Mouse (Mus musculus) kidney, embryonic 15.5 days (tissue): ENCODE results near the gene Kcnma1. TPM values are rescaled to one million over a fixed set of nuclear protein-coding genes. Genes with fewer than 3 reads are reported as not detected.

Source experiments
- ATAC-seq: fragments of 200-750 bp; cut with Nextera tagmentation; replicated peaks from 2 replicates; pipeline ENCODE4 v1.8.0; 2017; ENCODE audit warnings: moderate TSS enrichment; ENCODE audit not compliant: low FRiP score
- H3K27ac ChIP-seq: fragments of 300-500 bp; sonication (generic); 2 replicates; pipeline ENCODE4 v1.5.1; 2015; ENCODE audit warnings: mild to moderate bottlenecking, inconsistent platforms
- H3K27me3 ChIP-seq: fragments of 300-500 bp; sonication (generic); 2 replicates; pipeline ENCODE4 v1.6.1; 2015; ENCODE audit warnings: inconsistent platforms
- H3K36me3 ChIP-seq: fragments of 300-500 bp; sonication (generic); 2 replicates; pipeline ENCODE4 v1.6.1; 2015; ENCODE audit warnings: inconsistent platforms
- H3K4me1 ChIP-seq: fragments of 300-500 bp; sonication (generic); 2 replicates; pipeline ENCODE4 v1.6.1; 2015; ENCODE audit warnings: inconsistent platforms
- H3K4me2 ChIP-seq: fragments of 300-500 bp; sonication (generic); 2 replicates; pipeline ENCODE4 v1.6.1; 2015; ENCODE audit warnings: moderate library complexity, mild to moderate bottlenecking, inconsistent platforms
- H3K4me3 ChIP-seq: fragments of 300-500 bp; sonication (generic); replicated peaks from 2 replicates; pipeline ENCODE4 v1.5.1; 2015; ENCODE audit warnings: mild to moderate bottlenecking, inconsistent platforms
- H3K9ac ChIP-seq: fragments of 300-500 bp; sonication (generic); 2 replicates; pipeline ENCODE4 v1.6.1; 2015; ENCODE audit warnings: mild to moderate bottlenecking, inconsistent platforms
- H3K9me3 ChIP-seq: fragments of 300-500 bp; sonication (generic); replicated peaks from 2 replicates; pipeline ENCODE4 v1.6.1; 2016; ENCODE audit warnings: inconsistent platforms
- WGBS: fragments of 180-500 bp; shearing (Covaris S2); methylation state at CpG from one replicate; pipeline ENCODE4 v1.1.7; 2015; ENCODE audit warnings: mixed read lengths; 5-methylcytosine and 5-hydroxymethylcytosine counted together
- polyA plus RNA-seq: library from polyadenylated mRNA; unstranded; fragments of >200 nt; fragmentation: Nextera tagmentation; extraction: Ambion mirVana; gene quantifications from 2 replicates; pipeline ENCODE4 v1.2.1, GENCODE M21; 2015

The Kcnma1 gene
- polyA plus RNA-seq, 1 experiment from 2014 or later = 2.5 TPM

DNA sequence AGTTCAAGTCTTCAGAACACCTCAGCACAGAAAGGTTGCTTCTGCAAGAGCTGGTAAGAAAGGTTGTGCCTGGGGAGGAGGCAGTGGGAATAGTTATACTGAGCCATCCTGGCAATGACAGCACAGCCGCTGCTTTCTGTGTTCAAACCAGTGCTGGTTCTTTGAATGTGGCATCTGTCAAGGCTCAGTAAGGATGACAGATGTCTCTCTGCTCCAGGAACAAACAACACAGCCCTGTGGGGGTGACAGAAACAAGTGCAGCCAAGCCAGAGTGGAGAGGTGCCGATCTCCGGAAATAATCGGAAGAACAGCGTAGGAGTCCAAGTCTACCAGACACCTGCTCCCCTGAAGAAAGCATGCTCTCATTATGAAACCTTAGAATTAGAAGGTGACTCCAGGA lies 254.7 kb downstream of the Kcnma1 start:
- H3K9ac ChIP-seq = no peak overlapping the region
- H3K4me1 ChIP-seq = no peaks in the 10 kb centered on the region
- H3K9me3 ChIP-seq = no peaks in the 10 kb centered on the region
- no peak overlapping the region for H3K27ac ChIP-seq
- no peak overlapping the region for H3K4me3 ChIP-seq
- WGBS = 85% methylated on average over 5 of the region's 5 CpGs
- H3K4me2 ChIP-seq = no peak overlapping the region
- ATAC-seq = no peak
- no peaks in the 10 kb centered on the region for H3K36me3 ChIP-seq
- H3K27me3 ChIP-seq = no peaks in the 10 kb centered on the region

DNA sequence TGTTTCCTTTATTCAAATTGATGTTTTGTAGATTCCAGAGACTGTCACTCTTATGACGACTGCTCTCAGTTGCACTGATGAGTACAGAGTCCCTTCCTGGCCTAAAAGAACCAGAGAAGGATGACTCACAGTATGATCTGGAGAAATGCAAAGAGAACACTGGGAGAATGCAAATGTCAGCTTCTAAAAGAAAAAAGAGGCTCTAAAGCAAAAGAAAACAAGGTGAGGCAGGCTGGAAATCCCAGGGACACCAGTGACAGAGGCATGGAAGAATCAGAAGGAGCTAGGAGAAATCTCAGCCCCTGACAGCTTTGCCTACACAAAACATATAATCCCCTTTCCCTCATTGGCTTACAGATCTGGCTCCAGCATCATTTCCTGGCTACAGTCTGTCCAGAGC lies 255.9 kb downstream of the Kcnma1 start:
- no peaks in the 10 kb centered on the region for H3K36me3 ChIP-seq
- 63% methylated on average over 1 of the region's 1 CpGs for WGBS
- H3K9me3 ChIP-seq = no peaks in the 10 kb centered on the region
- H3K4me1 ChIP-seq = no peaks in the 10 kb centered on the region
- H3K27ac ChIP-seq = no peak overlapping the region
- no peak overlapping the region for H3K9ac ChIP-seq
- H3K4me3 ChIP-seq = no peak overlapping the region
- H3K27me3 ChIP-seq = no peaks in the 10 kb centered on the region
- ATAC-seq = no peak
- no peak overlapping the region for H3K4me2 ChIP-seq

DNA sequence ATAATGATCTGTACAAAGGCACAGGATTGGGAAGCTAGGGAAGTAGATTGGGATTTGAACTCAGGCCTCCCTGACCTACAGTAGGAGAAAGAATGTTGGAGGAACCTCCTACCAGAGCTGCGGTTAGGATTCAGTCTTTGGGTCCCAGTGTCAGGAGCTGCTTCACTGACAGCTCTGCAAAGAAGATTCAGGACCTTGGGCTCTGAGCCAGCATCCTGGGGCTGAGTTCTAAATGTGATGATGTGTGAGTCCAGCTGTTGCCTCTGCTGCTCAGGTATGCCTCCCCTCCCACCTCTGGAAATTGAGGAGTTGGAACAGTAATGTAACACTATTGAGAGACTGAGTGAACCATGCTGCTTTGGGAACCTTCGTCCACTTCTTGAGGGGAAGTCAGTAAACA lies 266.3 kb downstream of the Kcnma1 start:
- no peak for ATAC-seq

DNA sequence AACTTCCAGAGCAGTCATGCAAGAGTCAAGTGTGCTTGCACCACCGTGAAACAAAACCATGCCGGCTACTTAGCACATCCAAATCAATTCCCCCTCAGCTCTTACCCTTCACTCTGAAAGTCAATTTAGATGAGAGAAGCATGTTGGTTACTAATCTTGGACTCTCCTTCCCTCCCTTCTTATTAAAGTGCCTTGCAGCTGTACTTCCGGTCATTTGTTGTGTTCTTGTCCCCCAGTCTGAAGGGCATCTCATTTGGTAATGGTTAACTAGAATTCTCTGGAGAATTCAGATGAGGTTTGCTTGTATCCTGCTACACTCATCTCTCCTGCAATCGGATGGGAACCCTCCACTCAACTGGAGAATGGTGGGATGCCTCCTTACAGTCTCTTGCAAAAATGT lies 267.3 kb downstream of the Kcnma1 start:
- Histone ChIP-seq H3K27ac (no peak overlapping the region), H3K36me3 (no peaks in the 10 kb centered on the region), H3K4me3 (no peak overlapping the region), H3K9ac (no peak overlapping the region), H3K4me1 (0 out of 2 replicates have a peak, but pooled peaks cover 5% of the 10 kb centered on the region), H3K27me3 (no peaks in the 10 kb centered on the region), H3K9me3 (no peaks in the 10 kb centered on the region), H3K4me2 (no peak overlapping the region)
- 69% methylated on average over 4 of the region's 4 CpGs for WGBS
- ATAC-seq = no peak

More for the DNA sequence above, 266.3 kb downstream of the Kcnma1 start:
- H3K27me3 ChIP-seq = no peaks in the 10 kb centered on the region
- 0 out of 2 replicates have a peak, but pooled peaks cover 5% of the 10 kb centered on the region for H3K4me1 ChIP-seq
- 75% methylated on average over 2 of the region's 2 CpGs for WGBS
- H3K4me3 ChIP-seq = no peak overlapping the region
- no peaks in the 10 kb centered on the region for H3K9me3 ChIP-seq
- no peak overlapping the region for H3K27ac ChIP-seq
- no peaks in the 10 kb centered on the region for H3K36me3 ChIP-seq
- H3K4me2 ChIP-seq = no peak overlapping the region
- no peak overlapping the region for H3K9ac ChIP-seq

DNA sequence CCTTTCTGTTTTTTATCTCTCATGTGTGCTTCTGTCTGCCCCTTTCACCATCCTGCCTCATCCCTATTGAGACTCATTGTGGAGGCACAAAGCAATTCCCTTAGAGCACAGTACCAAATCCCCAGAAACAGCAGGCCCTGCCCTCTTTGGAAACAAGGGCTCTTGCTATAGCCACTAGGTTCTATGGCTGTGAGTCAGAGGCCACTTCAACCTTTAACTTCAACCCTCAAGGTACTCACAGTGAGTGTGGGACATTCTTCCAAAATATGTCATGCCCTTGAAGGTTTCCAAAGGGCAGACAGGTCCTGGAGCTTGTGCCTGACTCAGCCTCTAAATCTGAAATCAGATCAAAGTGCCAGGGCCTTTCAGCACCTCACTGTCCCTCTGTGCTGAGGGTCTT lies 272.8 kb downstream of the Kcnma1 start:
- Histone ChIP-seq H3K4me2 (no peak overlapping the region), H3K9ac (no peak overlapping the region), H3K4me3 (no peak overlapping the region), H3K27ac (no peak overlapping the region), H3K27me3 (no peaks in the 10 kb centered on the region), H3K4me1 (0 out of 2 replicates have a peak, but pooled peaks cover under 1% of the 10 kb centered on the region), H3K36me3 (no peaks in the 10 kb centered on the region), H3K9me3 (no peaks in the 10 kb centered on the region)
- ATAC-seq = no peak

DNA sequence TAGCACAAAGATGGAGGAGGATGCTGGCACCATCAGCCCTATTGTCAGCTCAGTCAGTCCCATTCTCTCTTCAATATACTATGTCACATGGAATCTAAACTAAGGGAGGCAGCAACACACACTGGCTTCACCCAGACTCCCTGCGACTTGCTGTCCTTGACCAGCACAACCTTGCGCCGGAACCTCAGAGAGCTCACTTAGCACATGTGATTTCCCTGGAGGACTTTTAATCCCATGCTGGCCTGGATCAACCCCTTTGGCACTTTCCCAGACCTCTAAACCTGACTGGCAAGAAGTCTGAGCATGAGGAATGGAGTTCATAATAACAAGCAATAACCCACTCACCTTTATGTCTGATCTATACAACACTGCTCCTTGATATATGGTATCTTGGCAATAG lies 280.1 kb downstream of the Kcnma1 start:
- no peak overlapping the region for H3K4me3 ChIP-seq
- no peaks in the 10 kb centered on the region for H3K36me3 ChIP-seq
- 86% methylated on average over 3 of the region's 3 CpGs for WGBS
- no peaks in the 10 kb centered on the region for H3K4me1 ChIP-seq
- H3K27me3 ChIP-seq = no peaks in the 10 kb centered on the region
- H3K9ac ChIP-seq = no peak overlapping the region
- H3K27ac ChIP-seq = no peak overlapping the region
- H3K9me3 ChIP-seq = no peaks in the 10 kb centered on the region
- ATAC-seq = no peak
- no peak overlapping the region for H3K4me2 ChIP-seq

DNA sequence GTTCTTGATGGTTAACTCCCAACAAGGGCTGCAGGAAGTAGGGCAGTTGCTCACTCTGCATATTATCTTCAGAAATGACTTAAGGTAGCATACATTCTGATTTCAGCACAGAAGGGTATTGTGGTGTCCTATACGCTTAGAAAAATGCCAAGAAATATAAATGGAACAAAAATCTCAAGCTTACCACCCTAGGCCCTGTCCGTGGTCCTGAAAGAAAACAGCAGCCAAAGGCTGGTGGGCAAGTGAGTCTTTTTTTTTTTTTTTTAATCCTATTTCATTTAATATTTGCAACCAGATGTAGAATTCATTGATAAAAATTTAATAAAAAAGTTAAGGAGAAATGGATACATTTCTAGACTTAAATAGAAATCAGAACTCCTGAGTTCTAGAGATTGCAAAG lies 284.9 kb downstream of the Kcnma1 start:
- Histone ChIP-seq H3K9ac (no peak overlapping the region), H3K27ac (no peak overlapping the region), H3K27me3 (no peaks in the 10 kb centered on the region), H3K4me1 (no peaks in the 10 kb centered on the region), H3K4me3 (no peak overlapping the region), H3K4me2 (no peak overlapping the region), H3K9me3 (no peaks in the 10 kb centered on the region), H3K36me3 (no peaks in the 10 kb centered on the region)
- ATAC-seq = no peak
- WGBS = 38% methylated on average over 2 of the region's 2 CpGs

DNA sequence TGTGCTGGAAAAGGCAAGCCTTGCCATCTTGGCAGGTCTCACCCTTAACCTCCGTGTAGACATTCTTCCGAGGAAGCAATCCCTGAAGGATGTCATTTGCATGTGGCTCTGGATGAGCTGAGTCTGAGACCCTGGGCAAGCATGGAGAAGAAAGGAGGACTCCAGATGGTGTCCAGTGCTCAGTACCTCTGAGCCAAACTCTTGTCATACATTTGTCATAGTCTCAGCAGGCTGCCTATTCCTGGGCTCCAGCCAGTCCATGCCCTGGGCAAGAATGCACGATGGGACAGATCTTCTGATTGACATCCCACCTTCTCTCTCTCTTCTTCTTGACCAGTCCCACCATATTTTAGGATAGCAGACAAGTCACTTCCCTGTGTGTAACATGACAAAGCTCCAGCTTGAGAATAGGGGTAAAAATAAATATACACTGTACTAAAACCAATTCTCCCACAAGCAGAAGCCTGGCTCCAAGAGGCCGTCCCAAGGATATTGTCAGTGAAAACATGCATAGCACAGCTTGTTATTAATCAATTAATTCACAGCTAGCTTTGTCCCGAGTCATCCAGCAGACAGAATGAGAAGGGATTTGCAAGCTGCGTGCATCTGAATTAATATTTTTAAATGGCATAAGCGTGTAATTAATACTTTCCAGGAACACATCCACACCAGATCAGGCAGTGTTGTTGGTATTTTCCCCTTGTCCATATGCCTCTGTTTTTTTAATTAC lies 290.4 kb downstream of the Kcnma1 start:
- Histone ChIP-seq H3K9ac (no peak overlapping the region), H3K27me3 (no peaks in the 10 kb centered on the region), H3K27ac (no peak overlapping the region), H3K9me3 (no peaks in the 10 kb centered on the region), H3K4me2 (no peak overlapping the region), H3K4me1 (no peaks in the 10 kb centered on the region), H3K4me3 (no peak overlapping the region), H3K36me3 (no peaks in the 10 kb centered on the region)
- WGBS = 81% methylated on average over 7 of the region's 7 CpGs
- no peak for ATAC-seq

DNA sequence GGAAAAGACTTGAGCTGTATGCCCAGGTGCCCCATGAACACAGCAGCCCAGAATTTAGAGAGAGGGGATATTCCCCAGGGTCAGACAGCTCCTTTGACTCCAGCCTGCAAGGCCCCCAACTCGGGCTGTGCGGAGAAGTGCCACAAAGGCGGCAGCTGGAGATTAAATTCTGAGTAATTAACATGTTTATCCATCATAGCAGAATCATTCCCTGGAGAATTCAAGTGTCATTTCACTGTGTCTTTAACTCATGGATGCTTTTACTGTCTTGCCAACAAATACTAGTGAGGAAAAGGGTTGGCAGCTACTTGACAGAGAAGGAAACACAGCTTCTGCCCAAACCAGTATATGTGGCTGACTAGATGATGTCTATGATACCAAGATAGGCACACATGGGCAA lies 295.0 kb downstream of the Kcnma1 start:
- Histone ChIP-seq H3K4me2 (no peak overlapping the region), H3K9me3 (no peaks in the 10 kb centered on the region), H3K27ac (no peak overlapping the region), H3K4me3 (no peak overlapping the region), H3K27me3 (no peaks in the 10 kb centered on the region), H3K9ac (no peak overlapping the region), H3K36me3 (no peaks in the 10 kb centered on the region), H3K4me1 (0 out of 2 replicates have a peak, but pooled peaks cover 5% of the 10 kb centered on the region)
- no peak for ATAC-seq
- 81% methylated on average over 3 of the region's 3 CpGs for WGBS

DNA sequence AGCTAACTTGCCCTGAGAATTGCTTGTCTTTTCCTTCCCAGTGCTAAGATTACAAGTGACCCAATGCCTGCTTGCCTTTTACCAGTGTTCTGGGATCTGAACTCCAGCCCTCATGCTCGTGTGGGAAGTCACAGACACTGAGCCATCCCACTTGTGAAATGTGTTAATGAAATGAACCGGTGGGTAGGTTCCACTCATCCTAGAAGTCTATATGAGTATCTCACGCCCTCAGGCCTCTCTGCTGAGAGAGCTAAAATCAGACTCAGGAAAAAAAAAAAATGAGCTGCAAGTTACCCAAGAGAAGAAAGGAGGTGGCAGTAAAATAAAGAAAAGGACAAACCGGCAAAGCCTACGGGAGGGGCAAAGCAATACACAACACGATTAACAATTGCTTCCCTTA lies 295.6 kb downstream of the Kcnma1 start:
- H3K9me3 ChIP-seq = no peaks in the 10 kb centered on the region
- no peaks in the 10 kb centered on the region for H3K27me3 ChIP-seq
- no peak for ATAC-seq
- no peak overlapping the region for H3K9ac ChIP-seq
- H3K36me3 ChIP-seq = no peaks in the 10 kb centered on the region
- H3K4me2 ChIP-seq = no peak overlapping the region
- H3K4me3 ChIP-seq = no peak overlapping the region
- no peak overlapping the region for H3K27ac ChIP-seq
- H3K4me1 ChIP-seq = 0 out of 2 replicates have a peak, but pooled peaks cover 5% of the 10 kb centered on the region
- WGBS = 82% methylated on average over 6 of the region's 6 CpGs

DNA sequence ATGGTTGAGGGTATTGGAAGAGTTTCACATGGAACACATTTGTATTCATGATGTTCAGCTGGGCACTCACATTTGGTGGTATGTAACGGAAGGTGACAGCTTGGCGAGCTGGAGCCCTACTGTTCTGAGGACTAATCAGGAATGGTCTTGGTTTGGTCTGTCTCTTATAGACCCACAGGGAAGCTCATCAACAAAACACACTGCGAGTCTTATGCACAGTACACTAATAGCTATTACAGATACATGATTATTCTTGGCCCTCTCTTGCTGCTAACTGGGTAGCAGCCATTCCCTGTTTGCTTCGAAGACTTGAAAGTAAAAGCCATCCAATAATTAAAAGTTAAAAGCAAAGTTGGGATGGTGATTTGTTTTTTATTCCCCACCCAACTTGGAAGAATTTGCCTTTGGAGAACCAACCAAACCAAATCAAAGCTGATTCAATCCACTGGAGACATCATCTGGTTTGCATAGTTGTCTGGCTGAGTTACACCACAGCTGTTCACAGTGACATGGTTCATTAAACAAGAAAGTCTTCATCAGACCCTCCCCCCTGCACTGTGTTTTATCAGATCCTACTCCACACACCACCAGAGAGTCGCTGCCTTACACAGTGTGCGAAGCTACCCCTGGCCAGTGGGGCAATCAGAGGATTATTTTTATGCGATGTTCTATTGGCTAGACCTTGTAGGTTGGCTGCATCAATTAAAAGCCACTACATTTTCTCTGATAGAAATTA lies 299.7 kb downstream of the Kcnma1 start:
- Histone ChIP-seq H3K36me3 (no peaks in the 10 kb centered on the region), H3K4me2 (no peak overlapping the region), H3K9ac (no peak overlapping the region), H3K27me3 (no peaks in the 10 kb centered on the region), H3K27ac (no peak overlapping the region), H3K4me1 (0 out of 2 replicates have a peak, but pooled peaks cover 5% of the 10 kb centered on the region), H3K9me3 (no peaks in the 10 kb centered on the region), H3K4me3 (no peak overlapping the region)
- WGBS = 61% methylated on average over 7 of the region's 7 CpGs
- peak; percentile 56; the same call in 1 of the 2 replicates for ATAC-seq

DNA sequence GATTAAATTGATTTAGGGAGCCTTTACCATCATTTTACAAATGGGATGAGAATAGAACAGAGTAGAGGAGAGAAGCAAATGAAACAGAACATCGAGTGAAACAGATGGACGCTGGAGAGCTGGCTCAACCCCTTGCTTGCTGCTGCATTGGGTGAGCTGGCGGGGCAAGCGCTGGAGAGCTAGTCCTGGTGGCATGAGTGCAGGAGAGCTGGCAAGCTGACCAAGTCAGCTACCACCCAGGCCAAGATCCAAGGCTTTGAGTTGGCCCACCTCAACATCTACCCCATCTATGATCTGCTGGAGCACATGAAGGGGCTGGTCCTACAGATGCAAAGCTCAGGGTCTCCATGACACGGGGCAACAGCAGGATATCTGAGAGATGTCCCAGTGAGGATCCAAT lies 301.4 kb downstream of the Kcnma1 start:
- WGBS = 90% methylated on average over 5 of the region's 5 CpGs
- no peaks in the 10 kb centered on the region for H3K36me3 ChIP-seq
- no peaks in the 10 kb centered on the region for H3K9me3 ChIP-seq
- H3K4me3 ChIP-seq = no peak overlapping the region
- no peak overlapping the region for H3K9ac ChIP-seq
- no peak overlapping the region for H3K4me2 ChIP-seq
- H3K27ac ChIP-seq = no peak overlapping the region
- H3K4me1 ChIP-seq = 0 out of 2 replicates have a peak, but pooled peaks cover 5% of the 10 kb centered on the region
- ATAC-seq = no peak
- no peaks in the 10 kb centered on the region for H3K27me3 ChIP-seq
